Mouse (Mus musculus) kidney, embryonic 15.5 days (tissue): ENCODE measurements around the gene Olfr1044. TPM values are rescaled to one million over a fixed set of nuclear protein-coding genes. Genes with fewer than 3 reads are reported as not detected.

Experiments
- polyA plus RNA-seq: library from polyadenylated mRNA; unstranded; fragments of >200 nt; fragmentation: Nextera tagmentation; extraction: Ambion mirVana; gene quantifications from 2 replicates; pipeline ENCODE4 v1.2.1, GENCODE M21; 2015

The Olfr1044 gene
- polyA plus RNA-seq, 1 experiment from 2014 or later: not detected

Other genes with a start within 250 kb of the Olfr1044 start
- gene Olfr1028, start 227.4 kb downstream of the Olfr1044 start, polyA plus RNA-seq: not detected in 2 replicates
- gene Olfr1029, start 203.9 kb downstream of the Olfr1044 start, polyA plus RNA-seq: not detected in 2 replicates
- gene Olfr1030, start 198.5 kb downstream of the Olfr1044 start, polyA plus RNA-seq: not detected in 2 replicates
- gene Olfr1031, start 187.5 kb downstream of the Olfr1044 start, polyA plus RNA-seq: not detected in 2 replicates
- gene Olfr1032, start 172.3 kb downstream of the Olfr1044 start, polyA plus RNA-seq: not detected in 2 replicates
- gene Olfr1033, start 157.2 kb downstream of the Olfr1044 start, polyA plus RNA-seq: 4.0 and 4.9 TPM in 2 replicates
- gene Olfr1034, start 132.0 kb downstream of the Olfr1044 start, polyA plus RNA-seq: 0.04 and 0.10 TPM in 2 replicates
- gene Olfr1036, start 103.8 kb downstream of the Olfr1044 start, polyA plus RNA-seq: not detected in 2 replicates
- not detected in 2 replicates for gene Olfr1037, start 90.4 kb downstream of the Olfr1044 start, polyA plus RNA-seq
- not detected in 2 replicates for gene Olfr1039, start 41.9 kb downstream of the Olfr1044 start, polyA plus RNA-seq
- gene Olfr1040, start 31.1 kb downstream of the Olfr1044 start, polyA plus RNA-seq: not detected in 2 replicates
- not detected in 2 replicates for gene Olfr1042, start 16.0 kb downstream of the Olfr1044 start, polyA plus RNA-seq
- gene Olfr1043, start 10.3 kb downstream of the Olfr1044 start, polyA plus RNA-seq: not detected in 2 replicates
- gene Olfr52, start 7.9 kb upstream of the Olfr1044 start, polyA plus RNA-seq: not detected in 2 replicates
- not detected in 2 replicates for gene Olfr1045, start 25.2 kb upstream of the Olfr1044 start, polyA plus RNA-seq
- gene Olfr1046, start 41.5 kb upstream of the Olfr1044 start, polyA plus RNA-seq: not detected in 2 replicates
- gene Olfr1047, start 53.6 kb upstream of the Olfr1044 start, polyA plus RNA-seq: not detected in 2 replicates
- not detected in 2 replicates for gene Olfr1048, start 62.5 kb upstream of the Olfr1044 start, polyA plus RNA-seq
- gene Olfr1049, start 80.5 kb upstream of the Olfr1044 start, polyA plus RNA-seq: not detected in 2 replicates
- gene Olfr1051, start 101.3 kb upstream of the Olfr1044 start, polyA plus RNA-seq: not detected in 2 replicates
- gene Olfr1052, start 114.6 kb upstream of the Olfr1044 start, polyA plus RNA-seq: not detected in 2 replicates
- gene Olfr1053, start 137.5 kb upstream of the Olfr1044 start, polyA plus RNA-seq: not detected in 2 replicates
- gene Olfr1054, start 157.6 kb upstream of the Olfr1044 start, polyA plus RNA-seq: not detected in 2 replicates
- gene Olfr1055, start 172.5 kb upstream of the Olfr1044 start, polyA plus RNA-seq: not detected in 2 replicates
- not detected in 2 replicates for gene Olfr1056, start 184.6 kb upstream of the Olfr1044 start, polyA plus RNA-seq
- not detected in 2 replicates for gene Olfr1057, start 200.6 kb upstream of the Olfr1044 start, polyA plus RNA-seq
- not detected in 2 replicates for gene Olfr1058, start 210.7 kb upstream of the Olfr1044 start, polyA plus RNA-seq
- not detected in 2 replicates for gene Olfr1061, start 236.2 kb upstream of the Olfr1044 start, polyA plus RNA-seq
- gene Olfr1062, start 248.9 kb upstream of the Olfr1044 start, polyA plus RNA-seq: not detected in 2 replicates